Mouse (Mus musculus): ENCODE measurements around the gene Grsf1.

Grsf1 gene

DNA sequence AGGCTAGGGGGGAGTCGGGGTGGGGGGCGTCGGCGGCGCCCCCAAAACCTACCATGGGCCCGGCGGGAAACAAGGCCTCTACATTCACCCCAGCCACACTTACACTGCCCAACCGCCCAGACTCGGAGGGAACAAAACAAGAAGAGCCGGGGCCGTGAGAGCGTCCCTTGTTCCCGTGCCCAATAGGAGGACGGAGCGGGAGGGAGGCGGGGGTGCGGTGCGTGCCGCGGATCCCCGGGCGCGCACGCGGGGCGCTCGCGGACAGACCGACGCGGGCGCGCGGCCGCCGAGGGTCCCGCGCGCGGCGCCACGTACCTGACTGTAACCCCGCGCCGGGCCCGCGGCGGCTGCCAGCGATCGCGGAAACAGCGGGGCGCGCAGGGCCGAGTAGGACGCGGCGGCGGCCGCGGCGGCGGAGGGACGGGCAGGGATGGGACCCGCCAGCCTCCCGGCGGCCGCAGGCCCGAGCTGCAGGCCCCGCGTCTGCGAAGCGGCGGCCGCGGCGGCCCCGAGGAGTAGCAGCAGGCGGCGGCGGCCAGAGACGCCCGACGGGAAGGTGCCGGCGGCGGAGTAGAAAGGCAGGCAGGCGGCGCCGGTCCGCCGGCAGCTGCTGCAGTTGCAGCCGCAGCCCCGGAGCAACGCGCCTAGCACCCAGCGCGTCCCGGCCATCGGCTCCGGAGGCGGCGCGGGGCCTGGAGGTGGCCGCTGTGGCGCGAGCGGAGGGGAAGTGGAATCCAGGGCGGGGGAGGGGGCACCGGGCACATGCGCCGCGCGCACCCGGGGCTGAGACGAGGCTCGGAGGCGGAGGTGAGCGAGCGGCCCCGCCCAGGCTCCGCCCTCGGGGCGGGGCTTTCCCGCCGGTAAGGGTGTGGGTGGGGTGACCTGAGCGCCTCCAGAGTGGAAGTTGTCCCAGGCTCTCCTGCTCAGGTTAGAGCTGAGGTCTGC is at the start of gene Grsf1:
Gene Grsf1 (minus strand): TSS at position 729 of the 945 bp plus-strand sequence.
- DNase-seq (ENCODE audit: low read depth in 2 of 2, low spot score in 2 of 2): peak; percentile 73 to 81

DNA sequence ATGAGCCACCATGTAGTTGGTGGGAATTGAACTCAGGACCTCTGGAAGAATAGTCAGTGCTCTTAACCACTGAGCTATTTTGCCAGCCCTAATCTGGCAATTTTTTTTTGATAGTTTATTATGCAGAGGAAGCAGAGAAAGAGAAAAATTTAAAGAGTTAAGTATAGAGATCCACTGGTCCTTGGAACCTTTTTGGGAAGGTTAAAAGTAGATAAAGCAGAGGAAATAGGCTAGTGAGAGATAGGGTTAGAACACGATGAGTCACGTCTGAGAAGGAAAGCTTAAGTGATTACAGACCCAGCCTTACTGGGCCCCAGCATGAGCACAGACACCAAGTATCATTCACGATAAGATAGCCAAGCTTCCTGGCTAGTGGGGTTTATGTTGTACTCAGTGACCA is 48.1 kb upstream of the Grsf1 start:
- DNase-seq (ENCODE audit: low read depth in 2 of 2, low spot score in 2 of 2): no peak

DNA sequence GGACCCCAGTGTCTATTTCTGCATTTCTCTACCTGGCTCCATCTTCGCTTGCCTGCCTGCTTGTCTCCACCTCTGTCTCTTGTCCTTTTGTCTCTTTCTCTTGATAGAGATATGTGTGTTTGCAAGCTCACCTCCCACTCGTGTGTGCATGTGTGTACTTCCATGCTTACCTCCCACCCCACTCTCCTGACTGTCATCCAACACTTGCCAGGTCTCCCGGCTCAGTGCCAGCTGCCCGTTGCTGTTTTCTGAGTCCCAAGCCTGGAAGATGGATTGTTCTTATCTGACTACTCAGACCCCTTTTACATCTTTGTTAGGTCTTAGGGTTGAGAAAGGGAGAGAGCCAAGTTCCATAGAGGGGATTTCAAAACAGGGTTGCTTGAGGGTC is 46.2 kb upstream of the Grsf1 start:
- DNase-seq (ENCODE audit: low read depth in 2 of 2, low spot score in 2 of 2): no peak

DNA sequence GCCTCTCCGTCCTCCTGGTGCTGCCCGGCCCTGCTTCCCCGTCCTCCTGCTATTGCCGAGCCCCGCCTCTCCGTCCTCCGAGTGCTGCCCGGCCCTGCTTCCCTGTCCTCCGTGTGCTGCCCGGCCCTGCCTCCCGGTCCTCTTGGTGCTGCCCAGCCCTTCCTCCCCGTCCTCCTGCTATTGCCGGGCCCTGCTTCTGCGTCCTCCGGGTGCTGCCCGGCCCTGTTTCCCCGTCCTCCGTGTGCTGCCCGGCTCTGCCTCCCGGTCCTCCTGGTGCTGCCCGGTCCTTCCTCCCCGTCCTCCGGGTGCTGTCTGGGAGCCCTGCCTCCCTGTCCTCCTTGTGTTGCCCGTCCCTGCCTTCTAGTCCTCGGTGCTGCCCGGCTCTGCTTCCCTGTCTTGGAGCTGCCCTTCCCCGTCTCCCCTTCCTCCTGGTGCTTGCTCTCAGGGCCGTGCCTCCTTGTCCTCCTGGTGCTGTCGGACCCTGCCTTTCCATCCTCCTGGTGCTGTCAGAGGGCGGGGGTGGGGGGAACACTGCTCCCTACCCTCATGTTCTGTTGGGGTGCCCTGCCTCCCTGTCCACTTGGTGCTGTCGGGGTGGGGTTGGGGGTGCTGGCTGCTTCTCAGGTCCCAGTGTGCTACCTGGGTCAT is 45.7 kb upstream of the Grsf1 start:
- peak in 1 of 2 experiments; percentile 2 for DNase-seq (ENCODE audit: low read depth in 2 of 2, low spot score in 2 of 2)

DNA sequence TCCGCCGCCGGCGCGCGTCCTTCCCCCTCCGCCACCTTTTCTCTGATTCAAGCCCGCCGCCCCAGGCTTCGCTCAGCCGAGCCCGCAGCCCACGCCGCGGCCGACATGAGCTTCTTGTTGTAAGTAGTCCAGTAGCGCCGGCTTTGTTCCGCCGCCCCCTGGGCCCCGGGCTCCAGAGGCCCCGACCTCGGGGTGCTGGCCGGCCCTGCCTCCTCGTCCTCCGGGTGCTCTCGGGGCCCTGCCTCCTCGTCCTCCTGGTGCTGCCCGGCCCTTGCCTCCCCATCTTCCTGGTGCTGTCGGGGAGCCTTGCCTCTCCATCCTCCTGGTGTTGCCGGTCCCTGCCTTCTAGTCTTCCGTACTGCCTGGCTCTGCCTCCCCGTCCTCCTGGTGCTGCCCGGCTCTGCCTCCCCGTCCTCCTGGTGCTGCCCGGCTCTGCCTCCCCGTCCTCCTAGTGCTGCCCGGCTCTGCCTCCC is 45.1 kb upstream of the Grsf1 start:
- DNase-seq (ENCODE audit: low read depth in 2 of 2, low spot score in 2 of 2): no peak

DNA sequence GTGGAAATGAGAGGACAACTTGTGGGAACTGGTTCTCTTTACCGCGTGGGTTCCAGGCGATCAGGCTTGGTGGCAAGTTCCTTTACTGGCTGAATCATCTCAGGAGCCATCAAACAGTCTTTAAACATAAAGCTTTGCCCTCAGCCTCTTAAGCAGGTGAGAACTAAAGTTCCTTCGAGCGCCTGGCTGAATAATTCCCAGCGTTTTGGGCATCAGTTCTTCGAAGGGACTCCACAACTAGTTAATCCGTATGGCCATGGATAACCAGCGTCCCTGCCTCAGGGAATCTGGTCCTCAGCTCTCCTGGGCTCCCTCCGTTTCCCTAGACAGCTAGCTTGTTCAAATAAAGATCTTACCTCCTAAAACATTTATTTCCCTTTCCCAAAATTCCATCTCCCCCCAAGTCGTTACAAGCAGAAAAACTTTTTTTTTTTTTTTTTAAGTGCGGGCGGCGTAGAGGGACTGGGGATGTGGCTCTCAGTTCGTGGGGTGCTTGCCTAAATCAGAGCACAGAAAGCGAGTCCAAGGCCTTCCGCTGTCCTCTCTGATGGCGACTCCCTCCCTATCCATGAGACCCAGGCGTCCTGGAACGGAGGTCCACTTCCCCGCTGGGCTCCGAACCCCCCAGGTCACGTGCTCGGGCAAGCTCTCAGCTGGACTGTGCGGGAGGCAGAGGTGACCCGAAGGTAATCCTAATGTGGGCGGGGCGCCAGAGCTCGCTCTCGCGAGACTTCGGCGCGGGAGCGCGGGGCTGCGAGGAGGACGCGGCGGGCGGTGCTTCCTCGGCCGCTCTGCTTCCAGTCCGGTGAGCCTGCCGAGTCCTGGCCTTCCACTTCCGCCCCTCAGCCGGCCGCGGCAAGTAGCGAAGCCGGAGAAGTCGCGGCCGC is 44.4 kb upstream of the Grsf1 start, which contains the start of gene Mob1b:
Gene Mob1b (plus strand): TSS at position 740 of the 887 bp plus-strand sequence.
- DNase-seq (ENCODE audit: low read depth in 2 of 2, low spot score in 2 of 2): peak; percentile 88 to 90

DNA sequence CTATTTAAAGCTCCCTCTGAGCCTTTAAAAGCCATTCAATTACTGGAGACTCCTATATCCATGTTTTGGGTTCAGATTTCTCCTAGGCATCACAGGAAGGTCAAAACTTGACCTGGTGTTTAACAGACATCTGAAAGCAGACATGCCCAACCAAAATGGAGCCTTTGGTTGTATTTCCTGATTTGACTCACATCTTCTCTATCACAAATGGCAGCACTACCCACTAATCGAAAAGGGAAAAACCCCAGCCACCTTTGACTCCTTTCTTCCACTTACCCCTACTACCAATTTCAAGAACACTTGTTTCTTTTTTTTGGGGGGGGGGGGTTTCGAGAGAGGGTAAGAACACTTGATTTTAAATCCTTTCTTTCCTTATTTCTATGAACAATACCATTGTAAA is 41.0 kb upstream of the Grsf1 start:
- no peak for DNase-seq (ENCODE audit: low read depth in 2 of 2, low spot score in 2 of 2)

DNA sequence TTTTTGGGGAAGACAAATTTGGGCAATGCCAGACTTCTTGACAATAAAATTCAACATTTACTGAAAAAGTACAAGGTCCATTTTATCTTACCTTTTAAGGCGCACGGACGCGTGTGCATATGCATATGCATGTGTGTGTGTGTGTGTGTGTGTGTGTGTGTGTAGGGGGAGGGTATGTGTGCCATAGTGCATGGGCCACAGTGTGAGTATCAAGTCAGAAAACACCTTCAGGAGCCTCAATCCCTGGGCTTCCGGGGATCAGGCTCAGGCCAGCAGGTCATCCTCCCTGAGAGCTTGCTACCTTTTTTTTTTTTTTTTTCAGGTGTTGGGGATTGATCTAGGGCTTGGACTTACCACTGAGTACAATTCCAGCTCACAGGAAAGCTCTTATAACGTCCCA is 36.4 kb upstream of the Grsf1 start:
- no peak for DNase-seq (ENCODE audit: low read depth in 2 of 2, low spot score in 2 of 2)

DNA sequence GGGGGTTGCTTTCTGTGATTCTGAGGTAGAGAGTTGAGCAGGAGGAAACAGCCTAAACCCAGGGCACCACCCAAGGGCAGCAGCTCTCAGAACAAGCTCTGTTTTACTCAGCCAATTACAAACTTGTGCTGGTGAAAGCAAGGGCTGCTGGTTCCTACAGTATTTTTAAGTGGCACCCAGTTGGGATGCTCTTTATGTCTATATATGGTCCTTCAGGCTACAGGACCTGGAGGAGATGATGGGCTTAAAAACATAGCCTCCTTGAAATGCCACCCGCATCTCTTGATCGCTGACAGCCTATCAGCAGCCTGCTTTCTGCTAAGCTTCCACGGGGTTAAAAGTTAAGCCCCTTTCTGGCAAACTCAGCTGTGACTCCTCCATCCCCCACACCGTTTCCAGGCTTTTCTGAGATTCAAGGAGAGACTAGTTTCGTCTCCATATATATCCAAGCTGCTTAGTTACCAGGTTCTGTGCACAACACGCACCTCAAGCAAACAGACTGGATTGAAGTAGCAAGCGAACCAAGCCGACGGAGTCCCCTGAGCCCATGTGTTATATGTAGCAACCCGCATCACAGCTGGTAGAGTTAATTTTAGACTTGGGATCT is 35.8 kb upstream of the Grsf1 start:
- DNase-seq (ENCODE audit: low read depth in 2 of 2, low spot score in 2 of 2): no peak

DNA sequence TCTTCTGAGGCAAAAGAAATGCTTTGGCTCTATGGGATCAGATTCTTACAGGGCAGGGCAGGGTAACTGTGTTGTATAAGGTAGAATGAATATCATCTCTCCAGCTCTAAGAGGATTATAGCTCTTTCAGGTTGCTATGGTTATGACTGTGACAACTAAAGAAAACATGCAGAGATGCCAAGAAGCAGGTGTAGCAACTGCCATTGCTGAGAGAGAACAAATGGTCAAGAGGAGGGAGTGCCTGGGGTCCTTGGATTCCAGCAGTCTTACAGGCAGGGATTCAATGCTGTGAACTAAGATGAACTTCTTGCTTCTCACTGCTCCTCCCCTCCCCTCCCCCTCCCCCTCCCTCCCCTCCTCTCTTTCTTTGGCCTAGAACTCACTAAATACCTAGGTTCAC is 35.2 kb upstream of the Grsf1 start:
- no peak for DNase-seq (ENCODE audit: low read depth in 2 of 2, low spot score in 2 of 2)

DNA sequence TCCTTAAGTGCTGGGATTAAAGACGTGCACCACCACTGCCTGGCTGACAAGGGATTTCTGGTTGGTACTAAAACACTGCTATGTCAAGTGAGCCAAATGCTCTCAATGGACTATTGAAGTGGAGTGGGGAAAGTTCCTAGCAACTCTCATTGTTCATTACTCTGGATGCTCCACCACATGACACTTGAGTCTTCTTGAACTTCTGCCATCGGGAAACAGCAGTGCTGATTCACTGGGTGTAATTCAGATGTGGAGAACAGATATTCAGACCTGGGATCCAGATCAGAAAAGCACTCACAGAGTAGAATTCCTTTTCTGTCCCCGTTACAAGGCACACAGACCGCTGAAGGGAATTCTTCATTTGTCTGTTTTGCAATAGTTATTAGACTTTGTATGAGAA is 27.6 kb upstream of the Grsf1 start:
- no peak for DNase-seq (ENCODE audit: low read depth in 2 of 2, low spot score in 2 of 2)

DNA sequence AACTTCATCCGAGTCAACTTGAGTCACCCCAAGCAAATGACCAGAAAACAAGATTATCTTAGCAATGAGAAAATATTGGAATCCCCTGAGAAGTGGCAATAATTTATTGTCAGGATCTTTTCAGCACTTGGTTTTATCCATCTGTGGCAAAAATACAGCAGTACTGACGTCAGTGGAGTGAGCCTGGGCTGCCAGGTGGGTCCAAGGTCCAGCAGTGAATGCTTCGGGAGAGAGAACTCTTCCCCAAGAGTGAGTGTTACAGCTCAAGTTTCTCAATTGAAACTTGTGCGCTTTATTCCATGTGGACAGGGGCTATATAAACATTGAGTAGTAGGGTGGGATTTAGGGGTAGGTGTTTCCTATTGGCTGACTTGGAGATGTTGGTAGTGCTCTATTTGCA is 26.1 kb upstream of the Grsf1 start:
- DNase-seq (ENCODE audit: low read depth in 2 of 2, low spot score in 2 of 2): no peak

DNA sequence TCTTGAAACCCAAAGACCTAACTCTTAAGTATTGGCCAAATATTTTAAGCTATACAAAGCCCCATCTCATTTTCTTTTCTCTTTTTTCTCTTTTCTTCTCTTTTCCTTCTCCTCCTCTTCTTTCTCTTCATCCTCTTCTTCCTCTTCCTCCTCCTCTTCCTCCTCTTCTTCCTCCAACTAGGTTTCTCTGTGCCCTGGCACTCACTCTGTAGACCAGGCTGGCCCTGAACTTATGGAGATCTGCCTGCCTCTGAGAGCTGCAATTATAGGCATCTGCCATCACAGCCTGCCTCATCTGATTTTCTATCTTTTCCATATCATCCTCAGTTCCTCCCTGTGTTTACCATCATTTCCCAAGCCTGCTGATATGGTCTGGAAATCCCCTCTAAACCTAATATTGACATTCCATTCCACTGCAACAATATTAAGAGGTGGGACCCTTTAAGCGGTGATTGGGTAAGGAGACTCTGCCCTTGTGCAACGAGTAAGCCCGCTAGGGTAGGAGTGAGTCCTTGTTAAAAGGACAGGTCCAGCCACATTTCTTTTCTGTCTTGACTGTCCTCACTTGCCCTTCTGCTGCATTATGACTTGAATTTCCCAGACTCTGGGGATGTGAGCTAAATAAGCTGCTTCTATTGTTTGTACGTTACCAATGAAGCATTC is 23.4 kb upstream of the Grsf1 start:
- DNase-seq (ENCODE audit: low read depth in 2 of 2, low spot score in 2 of 2): no peak

DNA sequence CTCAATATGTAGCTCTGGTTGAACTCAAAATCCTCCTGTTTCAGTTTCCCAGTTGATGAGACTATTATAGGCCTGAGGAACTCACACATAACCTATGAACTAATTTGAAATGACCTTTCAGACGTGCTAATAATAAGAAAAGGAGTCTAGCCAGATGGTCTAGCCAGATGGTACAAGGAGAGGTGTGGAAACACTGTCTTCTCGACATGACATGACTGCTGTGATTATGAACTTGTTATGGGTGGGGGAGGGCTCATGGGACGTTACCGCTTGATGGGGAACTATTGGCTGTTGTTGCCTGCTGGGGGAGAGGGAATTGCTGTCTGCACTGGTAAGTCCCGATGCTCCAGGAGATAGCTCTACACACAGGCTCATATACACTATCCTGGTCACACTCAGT is 21.3 kb upstream of the Grsf1 start:
- DNase-seq (ENCODE audit: low read depth in 2 of 2, low spot score in 2 of 2): no peak

DNA sequence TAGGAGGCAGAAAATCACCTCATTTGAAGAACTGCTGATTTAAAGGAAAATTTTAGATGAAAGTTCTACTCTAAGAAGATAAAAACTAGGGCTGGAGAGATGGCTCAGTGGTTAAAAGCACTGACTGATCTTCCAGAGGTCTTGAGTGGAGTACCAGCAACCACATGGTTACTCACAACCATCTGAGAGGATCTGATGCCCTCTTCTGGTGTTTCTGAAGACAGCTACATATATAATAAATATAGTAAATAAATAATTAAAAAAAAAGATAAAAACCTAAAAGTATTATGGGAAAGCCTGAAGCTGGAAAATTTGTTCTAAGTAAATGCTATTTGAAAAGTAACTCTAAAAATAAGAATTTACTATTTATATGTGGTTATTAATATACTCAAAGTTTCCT is 17.1 kb upstream of the Grsf1 start:
- no peak for DNase-seq (ENCODE audit: low read depth in 2 of 2, low spot score in 2 of 2)

DNA sequence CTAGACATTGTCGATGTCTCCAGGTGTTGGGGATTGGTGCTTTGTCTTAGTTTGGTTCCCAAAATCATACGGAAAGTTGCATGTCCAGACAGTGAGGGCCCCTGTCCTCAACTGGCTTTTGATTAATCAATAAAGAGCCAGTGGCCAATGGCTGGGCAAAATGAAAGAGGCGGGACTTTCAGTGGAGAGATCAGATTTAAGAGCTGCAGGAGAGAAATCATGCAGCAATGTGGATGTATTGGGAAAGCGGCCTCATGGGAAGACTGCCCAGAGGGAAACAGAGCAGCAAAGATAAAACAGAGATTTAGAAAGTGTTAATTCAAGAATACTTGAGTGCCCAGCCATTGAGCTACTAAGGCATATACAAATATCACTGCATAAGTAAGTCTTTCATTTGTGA is 16.6 kb upstream of the Grsf1 start:
- DNase-seq (ENCODE audit: low read depth in 2 of 2, low spot score in 2 of 2): no peak

DNA sequence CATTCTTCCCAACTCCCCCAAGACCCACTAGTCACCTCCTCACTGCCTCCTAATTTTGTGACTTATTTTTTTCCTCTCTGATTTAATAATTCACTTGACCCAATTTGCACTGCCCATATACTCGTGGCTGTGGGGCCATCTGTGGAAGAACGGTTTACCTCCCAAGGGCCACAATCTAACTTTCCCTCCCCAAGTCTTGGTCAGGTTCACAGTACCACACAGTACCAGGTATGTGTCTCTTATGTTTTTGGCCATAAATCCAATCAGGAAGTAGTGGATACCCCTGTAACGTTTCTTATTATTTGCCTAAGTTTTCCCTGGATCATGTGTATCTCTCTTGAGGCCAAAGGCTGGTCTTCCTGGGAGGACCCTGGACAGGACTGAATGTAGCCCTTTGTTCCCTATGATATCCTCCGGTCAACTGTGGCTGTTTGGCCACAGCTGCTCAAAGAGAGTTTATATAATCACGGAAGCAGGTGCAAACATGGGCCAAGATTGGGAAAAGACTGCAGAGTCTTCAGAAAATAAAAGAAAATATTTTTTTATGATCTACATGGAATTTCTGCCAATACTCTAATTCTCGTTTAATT is 15.6 kb upstream of the Grsf1 start:
- no peak for DNase-seq (ENCODE audit: low read depth in 2 of 2, low spot score in 2 of 2)

DNA sequence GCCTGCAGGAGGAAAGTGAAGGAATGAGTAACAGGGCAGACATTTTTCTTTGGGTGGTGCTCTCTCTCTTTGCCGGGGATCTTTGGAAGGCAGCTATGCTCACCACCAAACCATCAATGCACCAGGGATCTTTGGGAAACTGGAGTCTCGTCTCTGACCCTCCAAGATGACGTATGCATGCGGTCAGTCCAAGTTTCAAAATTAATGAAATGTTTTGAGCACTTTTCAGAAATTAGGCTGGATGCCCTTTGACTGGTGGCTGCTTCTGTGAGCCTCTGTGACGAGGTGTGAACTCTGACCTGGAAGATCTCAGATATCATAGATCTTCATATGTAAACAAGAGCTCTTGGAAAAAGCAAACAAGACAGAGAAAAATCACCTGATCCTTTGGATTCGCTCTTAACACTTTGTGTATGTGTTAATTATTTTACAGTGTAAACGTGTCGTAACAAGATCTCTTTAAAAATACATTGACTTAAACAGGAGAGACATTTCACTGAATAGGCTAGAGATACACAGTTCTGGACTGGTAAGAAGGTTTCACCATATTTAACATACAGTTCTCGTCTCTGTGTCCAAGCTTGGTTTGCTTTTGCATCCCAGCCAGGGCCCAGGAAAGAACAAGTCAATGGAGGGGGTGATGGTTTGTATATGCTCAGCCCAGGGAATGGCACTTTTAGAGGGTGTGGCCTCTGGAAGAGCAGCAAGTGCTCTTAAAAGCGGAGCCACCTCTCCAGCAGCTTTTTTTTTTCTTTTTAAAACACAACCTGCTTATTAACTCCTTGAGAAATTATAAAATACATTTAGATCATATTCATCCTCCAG is 14.9 kb upstream of the Grsf1 start:
- no peak for DNase-seq (ENCODE audit: low read depth in 2 of 2, low spot score in 2 of 2)

DNA sequence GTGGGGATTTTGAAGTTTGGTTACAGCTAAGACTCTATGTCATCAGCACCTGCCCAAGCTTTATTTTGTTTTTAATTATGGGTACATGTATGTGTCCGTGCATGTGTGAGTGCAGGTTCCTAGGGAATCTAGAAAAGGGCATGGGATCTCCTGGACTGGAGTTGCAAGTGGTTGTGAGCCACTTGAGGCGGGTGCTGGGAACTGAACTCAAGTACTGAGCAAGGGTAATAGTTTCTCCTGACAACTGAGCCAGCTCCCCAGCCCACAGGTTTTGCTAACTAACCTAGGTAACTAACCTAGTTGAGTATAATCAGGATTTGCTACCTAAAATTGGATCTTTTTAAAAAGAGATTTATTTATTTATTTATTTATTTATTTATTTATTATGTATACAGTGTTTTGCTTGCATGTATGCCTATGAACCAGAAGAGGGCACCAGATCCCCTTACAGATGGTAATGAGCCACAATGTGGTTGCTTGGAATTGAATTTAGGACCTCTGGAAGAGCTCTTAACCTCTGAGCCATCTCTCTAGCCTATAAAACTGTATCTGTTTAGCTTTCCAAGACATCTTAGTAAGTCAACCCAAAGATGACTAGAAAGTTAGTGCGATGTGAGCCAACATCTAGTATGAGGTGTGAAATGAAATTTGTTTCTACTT is 13.4 kb upstream of the Grsf1 start:
- DNase-seq (ENCODE audit: low read depth in 2 of 2, low spot score in 2 of 2): no peak

Measured in CD8-positive naive resting alpha-beta T cell, adult 2 months (primary cell).